Mouse (Mus musculus): ENCODE measurements around the gene Aqp7. TPM values are rescaled to one million over a fixed set of nuclear protein-coding genes. Genes with fewer than 3 reads are reported as not detected.

Gene Aqp7
- total RNA-seq, 4 experiments from 2014 or later = not detected

GRCm38 (mm10) chr4:41000842-41001639 lies 46.9 kb downstream of the Aqp7 start:
- DNase-seq (ENCODE audit: low spot score in 2 of 2) = no peak

- DNase-seq (ENCODE audit: low spot score in 2 of 2) = no peak
Measured at GRCm38 (mm10) chr4:41000271-41000670, 47.7 kb downstream of the Aqp7 start.

GRCm38 (mm10) chr4:40997916-40998315 lies 50.0 kb downstream of the Aqp7 start:
- DNase-seq (ENCODE audit: low spot score in 2 of 2) = no peak

- no peak for DNase-seq (ENCODE audit: low spot score in 2 of 2)
Measured at GRCm38 (mm10) chr4:40996302-40996701, 51.6 kb downstream of the Aqp7 start.

- DNase-seq (ENCODE audit: low spot score in 2 of 2) = no peak
Measured at GRCm38 (mm10) chr4:40989633-40990032, 58.3 kb downstream of the Aqp7 start.

- no peak for DNase-seq (ENCODE audit: low spot score in 2 of 2)
Measured at GRCm38 (mm10) chr4:40983686-40984085, 64.3 kb downstream of the Aqp7 start.

Small RNA genes within 50 kb of the gene (microRNA-seq; reads per million reads assigned to microRNA genes)
- gene Mir3094 = 0.21 to 0.22 reads per million in 2 experiments

Other genes with a start within 250 kb of the Aqp7 start
- 1 to 10 TPM; 4.2 to 7.3 (median 5.4) TPM for gene B4galt1, start 194.1 kb downstream of the Aqp7 start, total RNA-seq (2022)
- not detected for gene Spink4, start 128.1 kb downstream of the Aqp7 start, total RNA-seq (2022)
- 100 to 1,000 TPM; 176 to 192 (median 181) TPM for gene Bag1, start 99.8 kb downstream of the Aqp7 start, total RNA-seq (2022)
- gene Chmp5, start 99.7 kb downstream of the Aqp7 start, total RNA-seq (2022) = 10 to 100 TPM; 73.9 to 90.3 (median 79.7) TPM
- gene Nfx1, start 77.2 kb downstream of the Aqp7 start, total RNA-seq (2022) = 10 to 100 TPM; 77.9 to 83.4 (median 80.2) TPM
- gene Aqp3, start 50.0 kb upstream of the Aqp7 start, total RNA-seq (2022) = not detected
- 10 to 100 TPM; 90.4 to 97.6 (median 95.2) TPM for gene Nol6, start 76.3 kb upstream of the Aqp7 start, total RNA-seq (2022)
- 100 to 1,000 TPM in 1 of 4 experiments, 10 to 100 TPM in 3; 85.5 to 101 (median 86.4) TPM for gene Ube2r2, start 87.6 kb upstream of the Aqp7 start, total RNA-seq (2022)
- 10 to 100 TPM; 38.8 to 46.3 (median 45.3) TPM for gene Ubap2, start 227.0 kb upstream of the Aqp7 start, total RNA-seq (2022)